ENCODE assay signal across 8 mouse cellular contexts in the genomic region with DNA sequence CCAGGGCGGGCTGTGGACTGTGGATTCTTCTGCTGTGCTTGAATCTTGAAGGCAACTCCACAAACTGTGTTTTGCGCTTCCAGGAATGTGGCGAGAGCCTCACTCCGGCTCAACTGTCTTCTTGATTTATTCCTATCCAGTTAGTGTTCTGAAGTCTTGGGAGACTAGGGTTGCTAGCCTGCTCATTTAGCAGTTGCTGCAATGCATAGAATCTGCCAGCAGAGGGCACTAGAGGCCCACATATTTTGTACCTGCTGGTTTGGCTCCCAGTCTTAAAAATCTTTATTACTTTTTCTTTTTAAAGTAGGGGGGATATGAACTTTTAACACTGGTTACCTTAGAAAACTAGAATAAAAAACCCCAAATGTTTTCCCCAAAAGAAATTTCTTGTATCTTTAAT.
DNase-seq lines count a peak whose midpoint lies in the region; ATAC-seq and TF ChIP-seq lines count a peak whose summit lies in the region.

No protein-coding gene starts in this region.

- H3K9ac ChIP-seq in hindbrain, embryonic 16.5 days (ENCODE audit: low read depth, low read length): no peak overlapping the region
- no peak overlapping the region for H3K9ac ChIP-seq in midbrain, embryonic 15.5 days

- H3K27ac ChIP-seq in bone marrow macrophage, adult 2 months (ENCODE audit: insufficient read depth, low read depth, low read length): no peak overlapping the region
- no peak overlapping the region for H3K27ac ChIP-seq in hindbrain, embryonic 16.5 days (ENCODE audit: low read depth, low read length)
- H3K27ac ChIP-seq in midbrain, embryonic 15.5 days: no peak overlapping the region

- ATAC-seq in cerebellum, adult (ENCODE audit: insufficient number of reproducible peaks, low FRiP score, low TSS enrichment): no peak
- 0 out of 2 replicates have a peak, but pooled peaks have one; percentile 44 for ATAC-seq in hindbrain, embryonic 16.5 days
- peak; percentile 43 for ATAC-seq in midbrain, embryonic 15.5 days (replicated peaks)

- no peaks in the 10 kb centered on the region for H3K4me1 ChIP-seq in bone marrow macrophage, adult 2 months (ENCODE audit: control insufficient read depth, insufficient read depth, low read length)
- H3K4me1 ChIP-seq in hindbrain, embryonic 16.5 days (ENCODE audit: control insufficient read depth, insufficient read depth, low read depth, low read length): peaks cover 3% of the 10 kb centered on the region; the same call in 1 of the 2 replicates
- H3K4me1 ChIP-seq in midbrain, embryonic 15.5 days: peaks cover 10% of the 10 kb centered on the region; the same call in 1 of the 2 replicates

- H3K27me3 ChIP-seq in hindbrain, embryonic 16.5 days (replicated peaks; ENCODE audit: control insufficient read depth, insufficient read depth, low read length): no peaks in the 10 kb centered on the region
- H3K27me3 ChIP-seq in midbrain, embryonic 15.5 days (replicated peaks): no peaks in the 10 kb centered on the region

- H3K4me2 ChIP-seq in hindbrain, embryonic 16.5 days (ENCODE audit: low read length): no peak overlapping the region
- no peak overlapping the region for H3K4me2 ChIP-seq in midbrain, embryonic 15.5 days

- peak; percentile 78 for DNase-seq in cerebellum, adult 11 months
- peak; percentile 23 for DNase-seq in fibroblast of lung, adult 2 months (ENCODE audit: low read depth)
- peak; percentile 65 to 67 for DNase-seq in layer of hippocampus, postnatal 36 days
- peak; percentile 26 to 67 for DNase-seq in spleen, postnatal 10 days (ENCODE audit: low spot score in 2 of 2)

- H3K9me3 ChIP-seq in hindbrain, embryonic 16.5 days (ENCODE audit: control insufficient read depth, low read length): no peaks in the 10 kb centered on the region
- H3K9me3 ChIP-seq in midbrain, embryonic 15.5 days: no peaks in the 10 kb centered on the region

- no peaks in the 10 kb centered on the region for H3K36me3 ChIP-seq in hindbrain, embryonic 16.5 days (ENCODE audit: control insufficient read depth, insufficient read depth, low read length)
- no peaks in the 10 kb centered on the region for H3K36me3 ChIP-seq in midbrain, embryonic 15.5 days (replicated peaks)

- no peak overlapping the region for H3K4me3 ChIP-seq in bone marrow macrophage, adult 2 months (ENCODE audit: insufficient read depth, low read length)
- H3K4me3 ChIP-seq in hindbrain, embryonic 16.5 days (ENCODE audit: low read length): no peak overlapping the region
- no peak overlapping the region for H3K4me3 ChIP-seq in midbrain, embryonic 15.5 days

- no peak for TF ChIP-seq POLR2A in bone marrow macrophage, adult 2 months (IDR thresholded peaks at IDR 0.05; ENCODE audit: borderline replicate concordance, low read depth, low read length)

- WGBS in hindbrain, embryonic 16.5 days: 34% methylated on average over 4 of the region's 4 CpGs
- WGBS in midbrain, embryonic 15.5 days: 40% methylated on average over 4 of the region's 4 CpGs

- TF ChIP-seq CTCF in bone marrow macrophage, adult 2 months (IDR thresholded peaks at IDR 0.05; ENCODE audit: low read depth, low read length): peak; percentile 56

Comparison
In these comparisons a context has a peak if more than half of its experiments do, and no peak if none do; other contexts are left out.
1. DNase-seq: peak in every context shown above with its lines; median percentile 78 in cerebellum, adult 11 months; 66 in layer of hippocampus, postnatal 36 days; 46 in spleen, postnatal 10 days; 23 in fibroblast of lung, adult 2 months.